Mouse (Mus musculus) forebrain, embryonic 15.5 days (tissue): ENCODE measurements around the gene Fcgr4. TPM values are rescaled to one million over a fixed set of nuclear protein-coding genes. Genes with fewer than 3 reads are reported as not detected.

Source experiments
- ATAC-seq: fragments of 200-750 bp; cut with Nextera tagmentation; replicated peaks from 2 replicates; pipeline ENCODE4 v1.8.0; 2017; ENCODE audit warnings: mild to moderate bottlenecking, moderate TSS enrichment, moderate library complexity
- H3K27ac ChIP-seq: fragments of 300-500 bp; sonication (generic); replicated peaks from 2 replicates; pipeline ENCODE4 v1.5.1; 2015; ENCODE audit warnings: mild to moderate bottlenecking, inconsistent platforms
- H3K27me3 ChIP-seq: fragments of 300-500 bp; sonication (generic); 2 replicates; pipeline ENCODE4 v1.6.1; 2015; ENCODE audit warnings: inconsistent platforms
- H3K36me3 ChIP-seq: fragments of 300-500 bp; sonication (generic); 2 replicates; pipeline ENCODE4 v1.6.1; 2015; ENCODE audit warnings: mild to moderate bottlenecking, inconsistent platforms
- H3K4me1 ChIP-seq: fragments of 300-500 bp; sonication (generic); 2 replicates; pipeline ENCODE4 v1.6.1; 2015; ENCODE audit warnings: inconsistent platforms
- H3K4me2 ChIP-seq: fragments of 300-500 bp; sonication (generic); replicated peaks from 2 replicates; pipeline ENCODE4 v1.6.1; 2015; ENCODE audit warnings: mild to moderate bottlenecking, inconsistent platforms
- H3K4me3 ChIP-seq: fragments of 300-500 bp; sonication (generic); 2 replicates; pipeline ENCODE4 v1.5.1; 2015; ENCODE audit warnings: mild to moderate bottlenecking, inconsistent platforms
- H3K9ac ChIP-seq: fragments of 300-500 bp; sonication (generic); replicated peaks from 2 replicates; pipeline ENCODE4 v1.6.1; 2015; ENCODE audit warnings: mild to moderate bottlenecking, inconsistent platforms
- H3K9me3 ChIP-seq: fragments of 300-500 bp; sonication (generic); 2 replicates; pipeline ENCODE4 v1.6.1; 2016; ENCODE audit warnings: inconsistent platforms
- WGBS: fragments of 180-500 bp; shearing (Covaris S2); methylation state at CpG from one replicate; pipeline ENCODE4 v1.1.7; 2015; ENCODE audit warnings: mixed read lengths; 5-methylcytosine and 5-hydroxymethylcytosine counted together
- polyA plus RNA-seq: library from polyadenylated mRNA; unstranded; fragments of >200 nt; fragmentation: Nextera tagmentation; extraction: Ambion mirVana; gene quantifications from 2 replicates; pipeline ENCODE4 v1.2.1, GENCODE M21; 2015

Gene Fcgr4
- polyA plus RNA-seq, 1 experiment from 2014 or later = 0.36 TPM

- no peaks in the 10 kb centered on the region for H3K36me3 ChIP-seq
- peaks cover 6% of the 10 kb centered on the region; the same call in 1 of the 2 replicates for H3K27me3 ChIP-seq
- no peak overlapping the region for H3K4me2 ChIP-seq
- no peak overlapping the region for H3K9ac ChIP-seq
- ATAC-seq = no peak
- H3K27ac ChIP-seq = no peak overlapping the region
- no peak overlapping the region for H3K4me3 ChIP-seq
- peaks cover 27% of the 10 kb centered on the region for H3K4me1 ChIP-seq
- H3K9me3 ChIP-seq = no peaks in the 10 kb centered on the region
- 84% methylated on average over 7 of the region's 7 CpGs for WGBS
Observed at GRCm38 (mm10) chr1:171039880-171040279, 21.2 kb downstream of the Fcgr4 start.

DNA sequence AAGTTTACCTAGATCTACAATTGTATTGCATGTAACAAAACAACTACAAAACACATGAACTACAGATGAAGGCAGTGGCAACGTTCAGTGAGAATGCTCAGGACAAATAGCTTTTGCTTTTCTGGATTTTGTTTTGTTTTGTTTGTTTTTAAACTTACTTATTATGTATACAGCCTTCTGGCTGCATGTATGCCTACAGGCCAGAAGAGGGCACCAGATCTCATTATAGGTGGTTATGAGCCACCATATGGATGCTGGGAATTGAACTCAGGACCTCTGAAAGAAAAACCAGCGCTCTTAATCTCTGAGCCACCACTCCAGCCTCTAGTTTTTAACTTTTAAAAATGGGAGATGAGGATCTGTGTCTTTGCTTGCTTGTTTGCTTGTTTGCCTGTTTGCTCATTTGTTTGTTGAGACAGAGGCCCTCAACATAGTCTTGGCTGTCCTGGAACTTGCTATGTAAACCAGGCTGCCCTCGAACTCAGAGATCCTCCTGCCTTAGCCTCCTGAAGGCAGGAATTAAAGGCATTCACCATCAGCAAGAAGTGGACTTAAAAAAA is 25.0 kb downstream of the Fcgr4 start:
- H3K4me3 ChIP-seq = peak overlapping the region; percentile 92
- H3K36me3 ChIP-seq = no peaks in the 10 kb centered on the region
- 0 out of 2 replicates have a peak, but pooled peaks cover 12% of the 10 kb centered on the region for H3K4me1 ChIP-seq
- peak overlapping the region; percentile 92 for H3K27ac ChIP-seq
- H3K4me2 ChIP-seq = peak overlapping the region; percentile 57
- no peak for ATAC-seq
- H3K27me3 ChIP-seq = no peaks in the 10 kb centered on the region
- H3K9ac ChIP-seq = peak overlapping the region; percentile 69; the same call in 1 of the 2 replicates
- H3K9me3 ChIP-seq = no peaks in the 10 kb centered on the region
- WGBS = 67% methylated on average over 3 of the region's 3 CpGs

DNA sequence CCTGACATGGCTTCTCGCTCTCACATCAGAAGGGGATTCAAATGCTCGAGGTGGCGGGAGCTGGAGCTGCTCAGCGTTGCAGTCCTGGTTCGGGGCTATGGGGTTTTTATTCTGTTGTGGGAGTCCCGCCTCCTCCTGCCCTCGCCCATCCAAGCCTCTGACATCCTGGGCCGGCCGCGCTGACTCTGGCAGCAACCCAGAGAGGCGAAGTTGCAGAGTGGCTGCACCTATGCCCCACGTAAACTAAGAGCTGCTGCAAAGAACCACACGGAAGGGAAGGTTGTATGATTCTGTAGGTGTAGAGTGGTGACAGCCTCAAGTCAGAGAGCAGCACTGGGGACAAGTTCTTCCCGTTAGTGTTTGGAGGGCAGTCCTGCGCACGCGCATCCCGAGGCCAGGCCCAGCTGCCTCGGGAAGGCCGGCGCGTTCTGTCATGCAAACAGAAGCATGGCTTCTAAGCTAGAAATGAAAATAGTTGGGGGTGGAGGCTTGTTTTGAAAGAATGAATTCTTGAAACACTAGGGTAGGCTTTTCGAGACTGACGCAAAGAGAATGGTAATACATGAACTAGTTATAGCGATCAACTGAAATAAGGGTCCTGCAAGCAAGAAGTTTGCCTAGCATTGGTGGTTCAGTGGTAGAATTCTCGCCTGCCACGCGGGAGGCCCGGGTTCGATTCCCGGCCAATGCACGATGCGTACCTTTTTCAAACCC is 25.8 kb downstream of the Fcgr4 start:
- WGBS = under 1% methylated on average over 33 of the region's 33 CpGs

GRCm38 (mm10) chr1:171045079-171045465 is 26.4 kb downstream of the Fcgr4 start:
- Histone ChIP-seq H3K9me3 (no peaks in the 10 kb centered on the region), H3K27me3 (no peaks in the 10 kb centered on the region), H3K4me3 (peak overlapping the region; percentile 92), H3K27ac (peak overlapping the region; percentile 31; the same call in 1 of the 2 replicates), H3K4me2 (peak overlapping the region; percentile 41), H3K36me3 (no peaks in the 10 kb centered on the region), H3K9ac (peak overlapping the region; percentile 35), H3K4me1 (0 out of 2 replicates have a peak, but pooled peaks cover 6% of the 10 kb centered on the region)
- WGBS = 3% methylated on average over 14 of the region's 14 CpGs
- ATAC-seq = peak; percentile 18

More for the DNA sequence above, 25.8 kb downstream of the Fcgr4 start:
- H3K4me2 ChIP-seq = peak overlapping the region; percentile 57
- H3K9ac ChIP-seq = peak overlapping the region; percentile 69
- no peaks in the 10 kb centered on the region for H3K9me3 ChIP-seq
- H3K36me3 ChIP-seq = no peaks in the 10 kb centered on the region
- no peaks in the 10 kb centered on the region for H3K27me3 ChIP-seq
- ATAC-seq = peak; percentile 97
- H3K4me1 ChIP-seq = 0 out of 2 replicates have a peak, but pooled peaks cover 6% of the 10 kb centered on the region
- H3K27ac ChIP-seq = peak overlapping the region; percentile 92
- peak overlapping the region; percentile 92 for H3K4me3 ChIP-seq

DNA sequence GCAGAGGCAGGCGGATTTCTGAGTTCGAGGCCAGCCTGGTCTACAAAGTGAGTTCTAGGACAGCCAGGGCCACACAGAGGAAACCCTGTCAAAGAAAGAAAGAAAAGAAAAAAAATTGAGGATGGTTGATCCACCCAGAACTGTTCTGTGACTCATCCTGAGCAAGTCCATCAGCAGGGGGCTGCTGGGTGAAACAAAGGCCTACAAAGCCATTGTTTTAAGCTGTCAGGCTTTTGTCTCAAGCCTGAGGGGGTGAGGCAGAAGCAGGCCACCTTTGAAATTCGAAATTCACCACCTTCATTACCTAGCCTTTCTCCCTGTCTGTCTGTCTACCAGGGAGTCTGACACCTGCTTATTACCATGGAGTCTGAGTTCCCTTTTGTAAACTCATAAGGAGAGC is 27.8 kb downstream of the Fcgr4 start:
- no peaks in the 10 kb centered on the region for H3K36me3 ChIP-seq
- no peak for ATAC-seq
- no peak overlapping the region for H3K27ac ChIP-seq
- no peak overlapping the region for H3K4me3 ChIP-seq
- 73% methylated on average over 3 of the region's 3 CpGs for WGBS
- H3K27me3 ChIP-seq = no peaks in the 10 kb centered on the region
- no peak overlapping the region for H3K4me2 ChIP-seq
- 0 out of 2 replicates have a peak, but pooled peaks cover 6% of the 10 kb centered on the region for H3K4me1 ChIP-seq
- no peaks in the 10 kb centered on the region for H3K9me3 ChIP-seq
- H3K9ac ChIP-seq = no peak overlapping the region

DNA sequence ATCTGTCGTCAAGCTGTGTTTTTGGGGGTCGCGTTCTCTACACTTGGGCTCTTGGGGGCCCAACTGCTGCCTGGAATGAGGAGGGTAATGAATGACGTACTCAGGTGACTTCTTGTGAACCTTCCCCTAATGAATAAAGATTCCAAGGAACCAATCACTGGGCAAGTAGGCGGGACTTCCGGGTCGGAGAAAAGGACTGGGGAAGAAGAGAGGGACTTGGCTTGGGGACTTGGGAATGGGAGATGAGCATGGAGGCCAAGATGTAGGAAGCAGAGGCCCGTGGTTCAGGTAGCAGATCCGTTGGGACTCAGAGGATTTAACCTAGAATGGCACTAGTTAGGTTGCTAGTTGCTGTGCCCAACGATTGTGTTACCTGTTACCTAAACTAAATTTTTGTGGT is 30.5 kb downstream of the Fcgr4 start:
- no peak overlapping the region for H3K27ac ChIP-seq
- no peak overlapping the region for H3K9ac ChIP-seq
- H3K27me3 ChIP-seq = no peaks in the 10 kb centered on the region
- H3K9me3 ChIP-seq = no peaks in the 10 kb centered on the region
- H3K4me2 ChIP-seq = no peak overlapping the region
- H3K4me1 ChIP-seq = 0 out of 2 replicates have a peak, but pooled peaks cover under 1% of the 10 kb centered on the region
- ATAC-seq = no peak
- no peak overlapping the region for H3K4me3 ChIP-seq
- no peaks in the 10 kb centered on the region for H3K36me3 ChIP-seq
- WGBS = 45% methylated on average over 10 of the region's 10 CpGs

DNA sequence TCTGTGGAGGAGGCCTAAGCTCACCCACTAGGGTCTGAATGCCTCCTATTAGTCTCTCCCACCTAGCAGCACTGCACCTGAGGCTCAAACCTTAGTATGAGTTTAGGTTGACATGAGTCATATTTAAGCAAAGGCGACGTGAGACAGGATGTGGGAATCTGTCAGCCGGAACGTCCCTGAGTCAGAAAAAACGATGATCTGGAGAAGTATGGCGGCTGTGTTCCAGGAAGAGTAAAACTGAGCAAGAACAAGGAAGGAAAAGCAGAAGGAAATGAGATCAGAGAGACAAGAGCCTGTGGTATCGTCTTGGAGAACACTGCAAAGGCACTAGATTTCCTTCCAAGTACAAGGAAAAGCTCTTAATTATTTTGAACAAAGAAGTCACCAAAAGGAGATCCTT is 32.1 kb downstream of the Fcgr4 start:
- ATAC-seq = no peak
- Histone ChIP-seq H3K27me3 (no peaks in the 10 kb centered on the region), H3K4me1 (no peaks in the 10 kb centered on the region), H3K27ac (no peak overlapping the region), H3K36me3 (no peaks in the 10 kb centered on the region), H3K4me2 (no peak overlapping the region), H3K9ac (no peak overlapping the region), H3K4me3 (no peak overlapping the region), H3K9me3 (no peaks in the 10 kb centered on the region)
- WGBS = 90% methylated on average over 7 of the region's 7 CpGs

GRCm38 (mm10) chr1:171053305-171053704 is 34.6 kb downstream of the Fcgr4 start:
- Histone ChIP-seq H3K27me3 (no peaks in the 10 kb centered on the region), H3K9ac (no peak overlapping the region), H3K27ac (no peak overlapping the region), H3K9me3 (no peaks in the 10 kb centered on the region), H3K4me3 (no peak overlapping the region), H3K4me2 (no peak overlapping the region), H3K36me3 (no peaks in the 10 kb centered on the region), H3K4me1 (no peaks in the 10 kb centered on the region)
- ATAC-seq = no peak
- 86% methylated on average over 6 of the region's 6 CpGs for WGBS

DNA sequence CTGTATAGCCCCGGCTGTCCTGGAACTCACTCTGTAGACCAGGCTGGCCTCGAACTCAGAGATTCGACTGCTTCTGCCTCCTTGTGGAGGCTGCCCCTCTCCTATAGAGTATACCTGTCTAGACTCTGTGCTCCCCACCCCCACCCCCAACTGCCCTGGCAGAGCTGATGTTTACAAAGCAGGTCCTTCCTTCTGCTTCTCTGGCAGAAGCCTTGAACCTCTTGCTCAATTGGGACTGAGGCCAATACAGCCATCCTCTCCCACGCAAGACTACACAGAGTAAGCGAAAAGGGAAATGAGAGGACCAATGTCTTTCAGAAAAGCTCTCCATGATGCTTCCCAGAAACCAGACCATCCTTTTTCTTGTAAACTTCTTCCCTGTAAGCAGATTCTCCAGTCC is 38.5 kb downstream of the Fcgr4 start:
- Histone ChIP-seq H3K36me3 (no peaks in the 10 kb centered on the region), H3K4me1 (no peaks in the 10 kb centered on the region), H3K9me3 (no peaks in the 10 kb centered on the region), H3K27me3 (no peaks in the 10 kb centered on the region), H3K4me3 (no peak overlapping the region), H3K9ac (no peak overlapping the region), H3K27ac (no peak overlapping the region), H3K4me2 (no peak overlapping the region)
- no peak for ATAC-seq
- WGBS = 85% methylated on average over 5 of the region's 5 CpGs

DNA sequence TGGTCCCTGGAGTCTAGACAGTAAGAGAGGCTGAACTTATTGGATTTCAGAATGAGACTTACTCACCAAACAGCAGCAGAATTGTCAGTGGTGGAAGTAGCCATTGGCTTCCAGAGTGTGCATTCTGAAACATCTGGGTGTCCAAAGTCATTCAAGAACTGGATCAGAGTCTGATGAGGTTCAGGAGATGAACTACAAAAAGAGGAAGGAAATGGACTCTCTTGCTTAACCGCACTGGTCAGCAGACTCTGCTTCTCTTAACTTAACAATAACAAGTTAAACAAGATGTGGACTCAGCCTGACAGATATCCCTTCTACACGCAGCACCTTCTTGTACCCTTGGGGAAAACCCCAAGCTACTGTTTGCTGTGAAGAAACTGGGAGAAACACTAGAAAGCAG is 40.5 kb downstream of the Fcgr4 start:
- no peaks in the 10 kb centered on the region for H3K36me3 ChIP-seq
- H3K4me3 ChIP-seq = no peak overlapping the region
- H3K27ac ChIP-seq = no peak overlapping the region
- peaks cover 10% of the 10 kb centered on the region for H3K27me3 ChIP-seq
- no peak overlapping the region for H3K9ac ChIP-seq
- no peak overlapping the region for H3K4me2 ChIP-seq
- no peaks in the 10 kb centered on the region for H3K9me3 ChIP-seq
- ATAC-seq = no peak
- 86% methylated on average over 2 of the region's 2 CpGs for WGBS
- H3K4me1 ChIP-seq = 0 out of 2 replicates have a peak, but pooled peaks cover 3% of the 10 kb centered on the region

GRCm38 (mm10) chr1:171060392-171060791 is 41.7 kb downstream of the Fcgr4 start:
- 55% methylated on average over 10 of the region's 10 CpGs for WGBS
- H3K27ac ChIP-seq = no peak overlapping the region
- no peak overlapping the region for H3K9ac ChIP-seq
- peaks cover 19% of the 10 kb centered on the region for H3K27me3 ChIP-seq
- H3K4me3 ChIP-seq = no peak overlapping the region
- no peaks in the 10 kb centered on the region for H3K9me3 ChIP-seq
- peaks cover 6% of the 10 kb centered on the region for H3K4me1 ChIP-seq
- no peaks in the 10 kb centered on the region for H3K36me3 ChIP-seq
- H3K4me2 ChIP-seq = no peak overlapping the region
- no peak for ATAC-seq

DNA sequence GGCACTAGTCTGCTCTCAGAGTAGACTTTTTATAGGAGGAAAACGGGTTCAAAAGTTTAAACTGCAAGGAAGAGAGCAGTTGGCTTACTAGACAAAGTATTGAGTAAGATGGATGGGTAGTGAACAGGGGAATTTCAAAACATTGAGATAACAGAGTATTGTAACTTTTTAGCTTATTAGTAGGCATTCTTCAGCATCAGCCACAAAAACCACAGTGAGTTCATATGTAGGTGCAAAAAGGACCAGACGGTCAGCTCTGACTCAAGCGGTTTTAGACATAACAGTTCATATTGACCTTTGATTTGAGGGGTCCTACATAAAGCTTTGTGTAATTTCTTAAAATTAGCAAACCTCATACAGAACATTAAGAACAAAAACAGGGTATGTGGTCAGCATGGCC is 42.8 kb downstream of the Fcgr4 start:
- Histone ChIP-seq H3K36me3 (no peaks in the 10 kb centered on the region), H3K9me3 (no peaks in the 10 kb centered on the region), H3K4me1 (peaks cover 6% of the 10 kb centered on the region), H3K4me2 (no peak overlapping the region), H3K4me3 (no peak overlapping the region), H3K27ac (no peak overlapping the region), H3K9ac (no peak overlapping the region), H3K27me3 (peaks cover 26% of the 10 kb centered on the region)
- ATAC-seq = no peak
- 96% methylated on average over 3 of the region's 3 CpGs for WGBS
